Mouse (Mus musculus) T-cell, adult 2 months (primary cell): ENCODE data around the gene Gm17571.

Experiments
- DNase-seq: peaks from one replicate; pipeline ENCODE4 v3.0.0; 2022; ENCODE audit warnings: low spot score

Gene Gm17571

GRCm38 (mm10) chr9:13455231-13455630 is 8.7 kb upstream of the Gm17571 start:
- no peak for DNase-seq

GRCm38 (mm10) chr9:13454651-13455123 is 8.1 kb upstream of the Gm17571 start:
- no peak for DNase-seq

GRCm38 (mm10) chr9:13448716-13449115 is 2.2 kb upstream of the Gm17571 start:
- no peak for DNase-seq

GRCm38 (mm10) chr9:13446236-13446635 is 317 bp downstream of the Gm17571 start:
- peak; percentile 77 for DNase-seq

- DNase-seq, result peak; percentile 83
Observed at GRCm38 (mm10) chr9:13443484-13444211, 2.9 kb downstream of the Gm17571 start.

GRCm38 (mm10) chr9:13442012-13442735 is 4.4 kb downstream of the Gm17571 start:
- no peak for DNase-seq

- DNase-seq, result no peak
Observed at GRCm38 (mm10) chr9:13440911-13441310, 5.6 kb downstream of the Gm17571 start.

- DNase-seq, result no peak
Observed at GRCm38 (mm10) chr9:13433501-13434090, 13.0 kb downstream of the Gm17571 start.

GRCm38 (mm10) chr9:13431646-13432045 is 14.9 kb downstream of the Gm17571 start:
- DNase-seq, result no peak

GRCm38 (mm10) chr9:13430744-13431143 is 15.8 kb downstream of the Gm17571 start:
- DNase-seq, result no peak

- DNase-seq, result no peak
Observed at GRCm38 (mm10) chr9:13430302-13430701, 16.3 kb downstream of the Gm17571 start.

GRCm38 (mm10) chr9:13429477-13430125 is 17.0 kb downstream of the Gm17571 start:
- DNase-seq, result no peak

- DNase-seq, result peak; percentile 51
Observed at GRCm38 (mm10) chr9:13425031-13425940, 21.3 kb downstream of the Gm17571 start.

GRCm38 (mm10) chr9:13414230-13414766 is 32.3 kb downstream of the Gm17571 start:
- DNase-seq, result no peak
